Mouse (Mus musculus): Measurements from ENCODE around the gene Gm10031.

The Gm10031 gene

DNA sequence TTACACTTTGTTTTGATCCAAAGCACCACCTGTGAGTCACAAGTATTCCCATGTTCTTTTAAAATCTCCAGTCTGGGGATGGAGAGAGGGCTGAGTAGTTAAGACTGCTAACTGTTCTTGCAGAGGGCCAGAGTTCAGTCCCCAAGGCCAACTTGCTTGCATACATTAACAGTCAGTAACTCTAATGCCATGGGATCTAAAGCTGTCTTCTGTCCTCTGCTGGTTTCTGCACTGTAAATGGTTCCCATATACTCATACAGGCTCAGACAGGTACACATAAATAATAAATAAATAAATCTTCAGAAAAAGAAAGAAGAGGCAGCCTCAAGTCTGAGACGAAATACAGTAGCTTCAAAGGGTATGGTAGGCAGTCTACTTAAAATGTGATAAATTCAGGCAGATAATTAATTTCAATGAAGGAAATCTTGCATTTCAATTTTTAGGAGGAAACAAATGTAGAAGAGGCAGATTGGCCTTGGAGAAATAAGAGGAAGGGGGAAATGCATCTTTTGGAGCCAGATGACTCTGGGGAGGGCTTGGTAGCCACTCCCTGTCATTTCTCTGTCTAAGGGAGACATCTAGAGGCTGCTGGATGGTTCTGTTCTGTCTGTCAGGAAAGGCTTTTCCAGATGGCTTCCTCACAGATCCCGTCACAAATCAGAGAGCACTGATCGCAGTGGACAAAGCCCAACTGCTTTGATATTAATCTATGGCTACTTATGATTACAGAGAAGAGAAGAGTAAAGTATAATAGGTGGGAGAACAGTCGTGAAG is 16.2 kb downstream of the Gm10031 start:
- no peak for DNase-seq (ENCODE audit: low read depth, low spot score)

DNA sequence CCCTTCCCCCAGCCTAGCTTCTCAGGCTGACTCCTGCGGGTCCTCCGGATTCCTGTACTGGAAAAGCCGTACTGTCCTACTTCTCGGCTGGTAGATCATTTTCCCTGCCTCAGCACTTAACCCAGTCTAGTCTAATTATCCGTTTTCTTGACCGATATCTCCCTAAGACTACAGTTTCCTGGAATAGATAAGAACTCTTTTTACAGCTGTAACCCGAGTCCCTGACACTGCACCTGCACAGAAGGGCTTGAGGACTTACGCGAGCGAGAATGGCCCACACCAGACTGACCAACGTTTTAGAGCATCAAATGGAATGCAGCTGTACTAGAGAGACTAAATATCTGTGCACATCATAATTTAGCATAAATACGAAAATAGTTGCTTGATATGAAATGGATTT is 20.2 kb downstream of the Gm10031 start:
- no peak for DNase-seq (ENCODE audit: low read depth, low spot score)

DNA sequence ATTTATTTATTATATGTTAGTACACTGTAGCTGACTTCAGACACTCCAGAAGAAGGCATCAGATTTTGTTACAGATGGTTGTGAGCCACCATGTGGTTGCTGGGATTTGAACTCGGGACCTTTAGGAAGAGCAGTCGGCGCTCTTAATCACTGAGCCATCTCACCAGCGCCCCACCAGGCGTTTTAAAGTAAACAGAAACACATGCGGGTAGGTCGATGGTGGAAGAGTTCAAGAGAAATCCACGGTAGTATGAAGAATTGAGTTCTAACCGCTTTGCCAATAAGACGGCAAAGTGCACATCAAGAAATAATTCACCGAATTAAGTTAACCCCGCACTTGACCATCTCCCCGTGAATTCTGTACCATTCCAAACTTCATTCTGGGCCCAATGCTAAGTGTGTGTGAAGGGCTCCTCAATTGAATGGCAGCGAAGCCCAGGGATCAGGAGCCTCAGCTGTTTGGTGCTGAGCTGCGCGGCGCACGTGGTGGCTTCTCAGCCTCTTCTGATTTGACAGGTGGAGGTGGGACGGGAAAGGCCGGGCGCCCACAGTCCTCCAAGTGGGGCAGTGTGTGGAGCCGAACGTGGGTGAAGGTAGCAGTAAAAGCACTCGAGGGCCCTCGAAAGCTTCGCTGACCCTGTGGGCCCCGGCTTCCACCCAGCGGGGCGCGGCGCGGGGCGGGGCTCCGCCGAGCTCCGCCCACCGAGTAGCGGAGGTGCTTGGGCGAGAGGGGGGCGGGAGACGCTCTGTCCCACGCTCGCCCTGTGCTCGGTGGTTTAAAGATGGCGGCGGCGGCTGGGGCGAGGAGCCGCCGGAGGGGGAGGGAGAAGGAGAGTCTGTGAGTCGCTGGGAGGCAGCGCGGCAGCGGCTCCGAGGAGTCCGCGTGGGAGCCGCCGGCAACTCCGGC is 34.5 kb downstream of the Gm10031 start, which contains the start of gene Abl2:
Gene Abl2 (plus strand): TSS at position 763 of the 907 bp plus-strand sequence.
- DNase-seq (ENCODE audit: low read depth, low spot score): peak; percentile 94

DNA sequence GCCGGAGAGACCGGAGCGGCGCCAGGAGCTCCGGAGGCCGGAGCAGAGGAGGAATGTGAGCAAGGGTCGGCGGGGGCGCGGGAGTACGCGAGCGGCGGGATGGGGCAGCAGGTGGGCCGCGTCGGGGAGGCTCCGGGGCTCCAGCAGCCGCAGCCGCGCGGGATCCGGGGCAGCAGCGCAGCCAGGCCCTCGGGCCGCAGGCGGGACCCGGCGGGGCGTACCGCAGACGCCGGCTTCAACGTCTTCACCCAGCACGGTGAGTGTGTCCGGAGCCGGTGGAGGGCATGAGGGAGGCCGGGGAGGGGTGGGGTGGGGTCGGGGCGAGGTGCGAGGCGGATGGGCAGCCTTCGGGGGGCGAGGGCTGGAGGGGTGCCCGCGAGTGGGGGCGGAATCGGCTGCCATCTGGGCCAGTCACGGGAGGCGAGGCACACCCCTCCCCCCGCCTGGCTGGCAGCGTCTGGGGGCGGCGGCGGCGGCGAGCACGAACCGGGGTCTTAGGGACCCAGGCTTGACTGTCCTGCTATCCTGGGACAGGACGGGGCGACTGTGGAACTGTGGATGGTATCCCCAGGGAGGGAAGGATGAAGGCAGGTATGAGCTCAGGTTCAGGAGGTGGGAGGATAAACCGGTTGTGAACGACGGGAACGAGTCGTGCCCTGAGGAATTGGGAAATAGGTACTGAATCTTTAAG is 35.3 kb downstream of the Gm10031 start:
- DNase-seq (ENCODE audit: low read depth, low spot score): peak; percentile 44

DNA sequence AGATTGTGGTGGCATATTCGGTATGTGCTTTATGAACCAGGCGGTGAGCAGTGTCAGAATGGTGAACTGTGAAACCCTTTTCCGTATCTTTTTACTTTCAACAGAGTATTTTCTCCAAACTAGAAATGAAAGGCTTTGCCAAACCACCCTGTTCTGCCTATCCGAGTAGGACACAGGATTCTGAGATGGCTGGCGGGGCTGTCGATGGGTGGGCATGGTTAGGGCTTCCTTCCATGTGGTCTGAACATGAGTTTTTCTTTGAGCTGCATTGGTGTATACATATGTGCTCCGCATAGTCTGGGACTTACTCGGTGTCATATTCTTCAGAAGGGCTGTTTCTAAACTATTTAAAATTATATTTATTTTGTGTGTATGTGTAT is 35.8 kb downstream of the Gm10031 start:
- DNase-seq (ENCODE audit: low read depth, low spot score): no peak

DNA sequence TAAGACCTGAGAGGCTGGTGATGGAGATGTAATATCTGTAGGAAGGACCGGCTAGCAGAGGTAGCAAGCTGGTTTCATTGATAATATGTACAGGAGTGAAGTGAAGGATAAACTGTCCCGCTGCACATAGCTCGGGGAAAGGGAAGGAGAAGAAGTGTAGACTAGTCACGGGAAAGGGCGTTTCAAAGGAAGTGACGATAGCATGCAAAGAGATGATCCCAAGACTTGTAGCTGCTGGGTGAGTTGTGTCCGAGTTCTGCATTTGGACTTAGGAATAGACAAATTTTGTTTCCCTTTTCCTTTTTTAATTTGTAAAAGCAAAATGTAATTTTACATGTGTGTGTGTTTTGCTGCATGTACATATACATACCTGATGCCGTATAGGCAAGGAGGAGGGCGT is 36.7 kb downstream of the Gm10031 start:
- DNase-seq (ENCODE audit: low read depth, low spot score): no peak

DNA sequence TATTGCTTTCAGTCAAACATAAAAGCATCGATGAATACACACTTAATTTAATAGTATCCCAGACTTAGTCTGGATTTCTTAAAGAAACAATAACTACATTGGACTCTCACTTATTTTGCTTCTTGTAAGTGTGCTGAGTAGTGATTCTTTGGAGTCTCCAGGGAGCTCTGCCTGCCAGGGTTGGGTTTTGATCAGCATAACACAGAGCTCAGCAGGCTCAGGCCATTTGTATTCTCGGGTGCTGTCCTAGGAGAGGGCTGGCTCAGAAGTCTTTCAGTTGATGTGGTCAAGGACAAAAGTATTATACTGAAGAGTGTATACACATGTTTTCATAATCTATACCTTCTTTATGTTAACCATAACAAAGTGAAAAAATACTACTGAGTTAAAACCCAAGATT is 41.5 kb downstream of the Gm10031 start:
- DNase-seq (ENCODE audit: low read depth, low spot score): no peak

DNA sequence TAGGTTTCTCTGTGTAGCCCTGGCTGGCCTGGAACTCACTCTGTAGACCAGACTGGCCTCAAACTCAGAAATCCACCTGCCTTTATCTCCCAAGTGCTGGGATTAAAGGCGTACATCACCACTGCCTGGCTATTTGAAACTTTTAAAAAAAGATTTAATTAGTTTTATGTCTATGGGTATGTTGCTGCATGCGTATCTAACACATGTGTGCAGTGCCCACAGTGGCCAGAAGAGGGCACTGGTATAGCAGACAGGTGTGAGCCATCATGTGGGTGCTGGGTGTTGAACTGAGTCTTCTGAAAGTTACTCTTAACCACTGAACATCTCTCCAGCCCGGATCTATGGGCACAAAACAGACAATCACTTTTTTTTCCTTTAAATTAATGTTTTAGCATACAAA is 42.3 kb downstream of the Gm10031 start:
- DNase-seq (ENCODE audit: low read depth, low spot score): peak; percentile 56

DNA sequence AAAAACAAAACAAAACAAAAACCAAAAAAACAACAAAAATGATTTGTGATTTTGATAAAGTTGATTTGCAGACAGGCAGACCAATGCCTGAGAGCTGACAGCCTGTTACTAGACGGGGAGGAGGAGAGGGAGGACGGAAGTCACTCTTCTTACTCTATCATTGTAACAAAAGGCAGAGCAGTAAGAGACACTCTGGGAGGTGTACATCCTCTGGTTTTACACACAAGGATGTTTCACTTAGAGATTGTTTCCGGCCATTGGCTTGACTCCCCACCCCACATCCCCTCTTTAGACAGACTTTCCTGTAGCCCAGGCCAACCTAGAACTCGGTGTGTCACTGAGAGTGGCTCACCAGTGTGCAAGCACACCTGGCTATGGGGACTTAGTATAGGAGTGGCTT is 45.8 kb downstream of the Gm10031 start:
- peak; percentile 28 for DNase-seq (ENCODE audit: low read depth, low spot score)

DNA sequence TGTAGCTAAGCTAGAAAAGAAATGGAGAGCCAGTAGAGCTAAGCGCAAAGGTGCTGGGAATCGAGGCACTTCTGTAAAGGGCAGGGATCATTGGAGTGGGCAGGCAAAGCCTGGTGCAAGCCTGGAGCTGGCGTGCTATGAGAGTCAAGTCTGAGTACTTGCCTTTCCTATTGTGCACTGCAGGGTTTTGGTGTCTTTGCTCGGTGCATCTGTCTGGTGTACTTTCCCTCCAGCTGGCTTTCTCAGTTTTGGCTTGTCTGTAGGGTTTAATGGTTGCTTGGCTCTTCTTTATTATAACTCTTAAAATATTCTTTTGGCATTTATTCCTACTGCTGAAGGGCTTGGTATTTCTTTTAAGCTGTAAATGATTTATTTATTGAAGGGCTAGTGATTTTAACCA is 49.1 kb downstream of the Gm10031 start:
- DNase-seq (ENCODE audit: low read depth, low spot score): no peak
